Mouse (Mus musculus): ENCODE data around the gene Ifnar2. TPM values are rescaled to one million over a fixed set of nuclear protein-coding genes. Genes with fewer than 3 reads are reported as not detected.

The Ifnar2 gene
- polyA plus RNA-seq, 1 experiment from 2014 or later: 86.9 TPM

GRCm38 (mm10) chr16:91391421-91391820 lies 18.8 kb downstream of the Ifnar2 start, which contains the start of gene Gm21970:
Gm21970 (plus strand) TSS chr16:91391721.
- Histone ChIP-seq H3K4me3 (replicated peaks) (no peak within 1 kb of the TSS), H3K4me2 (no peak within 1 kb of the TSS), H3K27me3 (no peaks in the 10 kb centered on the region), H3K9me3 (replicated peaks) (no peaks in the 10 kb centered on the region), H3K36me3 (replicated peaks) (peaks cover 94% of the 10 kb centered on the region), H3K4me1 (replicated peaks) (peaks cover 27% of the 10 kb centered on the region), H3K9ac (no peak within 1 kb of the TSS), H3K27ac (replicated peaks) (no peak within 1 kb of the TSS)
- WGBS (ENCODE audit: insufficient replicate concordance): 87% methylated on average over 5 of the region's 5 CpGs
- ATAC-seq (ENCODE audit: insufficient read depth): no peak

DNA sequence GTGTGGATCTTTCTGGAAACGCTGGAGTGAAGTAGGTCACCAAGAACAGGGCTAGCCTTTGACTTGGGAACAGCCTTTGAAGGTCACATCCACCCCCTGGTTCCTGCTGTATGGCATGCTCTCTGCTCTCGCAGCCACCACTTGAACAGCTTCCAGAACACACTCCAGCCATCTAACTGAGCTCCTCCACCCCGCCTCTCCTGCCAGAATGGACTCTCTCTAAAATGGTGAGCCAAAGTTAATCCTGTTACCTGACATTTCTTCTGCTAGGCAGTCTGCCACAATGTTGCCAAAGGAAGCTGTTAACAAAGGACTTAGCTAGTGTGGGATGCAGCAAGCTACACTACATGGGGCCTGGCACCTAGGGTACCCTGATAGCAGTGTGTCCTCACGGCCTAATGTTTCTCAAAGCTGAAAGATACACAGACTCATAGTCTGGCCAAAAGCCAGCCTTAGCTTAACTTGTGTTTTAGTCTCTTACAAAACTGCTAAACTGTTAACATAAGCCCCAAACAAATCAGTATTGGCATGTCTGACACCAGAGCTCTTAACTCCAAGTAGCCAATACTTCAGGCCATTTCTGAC lies 22.3 kb downstream of the Ifnar2 start:
- whole genome bisulfite sequencing (ENCODE audit: insufficient replicate concordance): 71% methylated on average over 4 of the region's 4 CpGs
- H3K36me3 ChIP-seq (replicated peaks): peaks cover 86% of the 10 kb centered on the region
- no peak for ATAC-seq (ENCODE audit: insufficient read depth)

DNA sequence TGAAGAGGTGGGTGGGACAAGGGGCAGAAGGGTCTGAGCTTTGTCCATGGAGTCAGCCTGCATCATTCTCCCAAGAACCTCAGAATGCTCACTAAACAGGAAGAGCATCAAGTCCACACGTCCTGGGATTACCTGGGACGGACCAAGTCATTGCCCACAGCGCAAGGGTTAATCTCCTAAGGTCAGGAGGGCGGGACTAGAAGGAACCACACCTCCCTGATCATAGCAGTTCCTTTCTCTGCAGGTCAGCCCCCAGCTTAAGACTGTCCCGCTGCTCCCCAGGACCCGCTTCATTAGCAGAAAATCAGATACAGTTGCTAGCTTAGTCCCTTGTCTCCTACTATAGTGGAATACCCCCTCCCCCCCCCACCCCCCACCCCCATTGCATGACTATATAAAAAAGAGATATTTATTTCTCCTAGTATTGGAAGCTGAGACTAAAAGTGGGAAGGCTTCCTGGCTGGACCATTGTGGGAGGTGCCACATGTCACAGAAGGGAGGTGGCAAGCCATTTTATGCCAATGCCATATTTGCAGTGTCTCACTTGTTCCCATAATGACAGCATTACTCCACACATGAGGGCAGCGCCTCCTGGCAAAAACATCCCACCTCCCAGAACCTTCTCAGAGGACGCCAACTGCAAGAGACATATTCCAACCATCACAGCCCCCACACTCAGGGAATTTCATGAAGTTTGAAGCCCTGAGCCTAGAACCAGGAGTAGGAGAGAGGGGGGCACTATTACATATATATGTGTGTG lies 23.2 kb downstream of the Ifnar2 start:
- Histone ChIP-seq H3K4me1 (replicated peaks) (peaks cover 41% of the 10 kb centered on the region), H3K4me3 (replicated peaks) (no peak overlapping the region), H3K36me3 (replicated peaks) (peaks cover 87% of the 10 kb centered on the region), H3K4me2 (no peak overlapping the region), H3K27ac (replicated peaks) (peak overlapping the region; percentile 63), H3K27me3 (no peaks in the 10 kb centered on the region), H3K9ac (no peak overlapping the region), H3K9me3 (replicated peaks) (no peaks in the 10 kb centered on the region)
- 55% methylated on average over 8 of the region's 8 CpGs for WGBS (ENCODE audit: insufficient replicate concordance)
- peak; percentile 43 for ATAC-seq (ENCODE audit: insufficient read depth)

More for the DNA sequence above, 22.3 kb downstream of the Ifnar2 start:
- H3K27me3 ChIP-seq: no peaks in the 10 kb centered on the region
- H3K9me3 ChIP-seq (replicated peaks): no peaks in the 10 kb centered on the region
- H3K27ac ChIP-seq (replicated peaks): peak overlapping the region; percentile 63
- peaks cover 35% of the 10 kb centered on the region for H3K4me1 ChIP-seq (replicated peaks)
- no peak overlapping the region for H3K9ac ChIP-seq
- H3K4me3 ChIP-seq (replicated peaks): no peak overlapping the region
- H3K4me2 ChIP-seq: no peak overlapping the region

DNA sequence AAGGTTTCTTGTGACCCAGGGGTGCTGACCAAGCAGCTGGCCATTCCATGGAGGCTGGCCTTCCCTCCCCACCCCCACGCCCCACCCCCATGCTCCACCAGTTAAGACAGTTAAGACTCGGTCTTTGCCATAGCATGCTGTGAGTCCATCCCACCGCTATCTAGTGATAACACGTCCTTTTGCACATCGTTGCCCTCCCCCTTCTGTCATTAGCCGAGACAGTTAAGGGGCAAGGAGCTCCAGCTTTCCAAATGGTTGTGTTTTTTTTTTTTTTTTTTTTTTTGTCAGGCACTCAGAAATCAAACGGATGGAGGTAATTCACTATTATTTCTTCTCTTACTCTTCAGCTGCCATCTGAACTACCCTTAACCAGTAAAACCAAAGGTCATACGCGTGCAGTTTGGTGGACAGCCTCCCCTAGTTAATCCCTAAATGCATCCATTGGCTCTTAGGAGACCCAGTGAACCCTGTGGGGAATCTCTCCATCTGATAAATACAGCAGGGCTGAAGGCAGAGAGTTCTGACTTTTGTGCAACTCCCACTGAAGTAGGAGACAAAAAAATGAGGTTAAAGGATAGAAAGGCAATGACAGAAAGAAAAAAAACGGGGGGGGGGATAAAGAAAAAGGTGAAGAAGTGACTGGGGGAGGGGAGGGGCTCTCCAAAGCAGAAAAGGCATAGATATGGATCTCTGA lies 24.4 kb downstream of the Ifnar2 start:
- Histone ChIP-seq H3K9ac (0 out of 2 replicates have a peak overlapping the region, but pooled peaks have one; percentile 19), H3K27ac (replicated peaks) (peak overlapping the region; percentile 63), H3K4me2 (peak overlapping the region; percentile 40), H3K4me1 (replicated peaks) (peaks cover 47% of the 10 kb centered on the region), H3K9me3 (replicated peaks) (no peaks in the 10 kb centered on the region), H3K36me3 (replicated peaks) (peaks cover 91% of the 10 kb centered on the region), H3K4me3 (replicated peaks) (no peak overlapping the region), H3K27me3 (no peaks in the 10 kb centered on the region)
- peak; percentile 81 for ATAC-seq (ENCODE audit: insufficient read depth)
- 24% methylated on average over 10 of the region's 10 CpGs for WGBS (ENCODE audit: insufficient replicate concordance)

DNA sequence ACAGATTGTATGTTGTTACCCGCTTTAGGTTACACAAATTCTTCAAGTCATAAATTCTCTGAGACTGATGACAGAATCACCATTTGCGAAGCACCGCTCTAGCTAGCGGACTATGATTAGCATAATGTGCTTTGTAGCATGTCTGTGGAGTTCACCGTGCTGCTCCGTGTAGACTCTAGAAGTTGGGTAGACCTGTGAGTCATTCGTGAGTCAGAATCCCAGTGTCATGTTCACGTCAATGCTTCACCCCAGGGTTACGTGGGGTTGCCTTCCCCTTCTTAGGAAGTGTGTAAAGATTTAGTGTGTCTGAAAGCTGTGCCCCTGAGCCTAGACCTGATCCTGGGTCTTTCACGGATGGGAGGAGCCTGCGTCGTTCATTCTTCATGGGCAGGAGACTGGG lies 25.4 kb downstream of the Ifnar2 start:
- Histone ChIP-seq H3K9me3 (replicated peaks) (no peaks in the 10 kb centered on the region), H3K4me2 (no peak overlapping the region), H3K4me3 (replicated peaks) (no peak overlapping the region), H3K36me3 (replicated peaks) (peaks cover 89% of the 10 kb centered on the region), H3K27me3 (no peaks in the 10 kb centered on the region), H3K9ac (no peak overlapping the region), H3K27ac (replicated peaks) (peak overlapping the region; percentile 63), H3K4me1 (replicated peaks) (peaks cover 47% of the 10 kb centered on the region)
- WGBS (ENCODE audit: insufficient replicate concordance): 82% methylated on average over 12 of the region's 12 CpGs
- ATAC-seq (ENCODE audit: insufficient read depth): no peak

DNA sequence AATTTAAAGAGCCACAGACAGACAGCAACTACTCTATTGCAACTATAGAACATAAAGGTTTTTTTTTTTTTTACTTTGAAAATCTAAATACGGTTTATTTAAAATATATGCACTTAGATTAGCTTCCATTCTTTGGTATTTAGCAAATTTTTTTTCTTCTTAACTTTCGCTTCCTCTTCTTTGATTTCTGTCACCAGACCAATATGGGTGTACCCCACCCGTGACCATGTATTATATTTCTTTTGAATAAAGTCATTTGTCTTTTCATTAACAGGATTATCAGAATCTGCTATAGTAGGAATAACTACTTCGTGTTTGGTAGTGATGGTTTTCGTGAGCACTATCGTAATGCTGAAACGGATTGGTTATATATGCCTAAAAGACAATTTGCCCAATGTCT lies 26.4 kb downstream of the Ifnar2 start:
- Histone ChIP-seq H3K4me2 (no peak overlapping the region), H3K36me3 (replicated peaks) (peaks cover 88% of the 10 kb centered on the region), H3K4me3 (replicated peaks) (no peak overlapping the region), H3K9me3 (replicated peaks) (no peaks in the 10 kb centered on the region), H3K9ac (no peak overlapping the region), H3K27me3 (no peaks in the 10 kb centered on the region), H3K4me1 (replicated peaks) (peaks cover 47% of the 10 kb centered on the region), H3K27ac (replicated peaks) (peak overlapping the region; percentile 63; the same call in 1 of the 2 replicates)
- ATAC-seq (ENCODE audit: insufficient read depth): no peak
- 93% methylated on average over 7 of the region's 7 CpGs for WGBS (ENCODE audit: insufficient replicate concordance)

- Histone ChIP-seq H3K27me3 (no peaks in the 10 kb centered on the region), H3K4me3 (replicated peaks) (no peak overlapping the region), H3K9ac (no peak overlapping the region), H3K9me3 (replicated peaks) (no peaks in the 10 kb centered on the region), H3K4me2 (no peak overlapping the region), H3K4me1 (replicated peaks) (peaks cover 51% of the 10 kb centered on the region), H3K36me3 (replicated peaks) (peaks cover 77% of the 10 kb centered on the region), H3K27ac (replicated peaks) (no peak overlapping the region)
- no peak for ATAC-seq (ENCODE audit: insufficient read depth)
- WGBS (ENCODE audit: insufficient replicate concordance): 84% methylated on average over 6 of the region's 6 CpGs
Observed at GRCm38 (mm10) chr16:91401569-91402165, 29.1 kb downstream of the Ifnar2 start.

DNA sequence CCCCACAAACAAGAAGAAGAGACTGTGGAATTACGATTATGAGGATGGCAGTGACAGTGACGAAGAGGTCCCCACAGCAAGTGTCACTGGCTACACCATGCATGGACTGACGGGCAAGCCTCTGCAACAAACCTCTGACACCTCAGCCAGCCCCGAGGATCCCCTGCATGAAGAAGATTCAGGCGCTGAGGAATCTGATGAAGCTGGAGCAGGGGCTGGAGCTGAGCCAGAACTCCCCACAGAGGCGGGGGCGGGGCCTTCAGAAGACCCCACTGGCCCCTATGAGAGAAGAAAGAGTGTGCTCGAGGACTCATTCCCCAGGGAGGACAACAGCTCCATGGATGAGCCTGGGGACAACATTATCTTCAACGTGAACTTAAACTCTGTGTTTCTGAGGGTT lies 31.2 kb downstream of the Ifnar2 start:
- Histone ChIP-seq H3K4me1 (replicated peaks) (peaks cover 53% of the 10 kb centered on the region), H3K9ac (no peak overlapping the region), H3K27me3 (no peaks in the 10 kb centered on the region), H3K4me3 (replicated peaks) (no peak overlapping the region), H3K9me3 (replicated peaks) (no peaks in the 10 kb centered on the region), H3K36me3 (replicated peaks) (peaks cover 65% of the 10 kb centered on the region), H3K27ac (replicated peaks) (no peak overlapping the region), H3K4me2 (no peak overlapping the region)
- ATAC-seq (ENCODE audit: insufficient read depth): no peak
- 76% methylated on average over 9 of the region's 9 CpGs for WGBS (ENCODE audit: insufficient replicate concordance)

DNA sequence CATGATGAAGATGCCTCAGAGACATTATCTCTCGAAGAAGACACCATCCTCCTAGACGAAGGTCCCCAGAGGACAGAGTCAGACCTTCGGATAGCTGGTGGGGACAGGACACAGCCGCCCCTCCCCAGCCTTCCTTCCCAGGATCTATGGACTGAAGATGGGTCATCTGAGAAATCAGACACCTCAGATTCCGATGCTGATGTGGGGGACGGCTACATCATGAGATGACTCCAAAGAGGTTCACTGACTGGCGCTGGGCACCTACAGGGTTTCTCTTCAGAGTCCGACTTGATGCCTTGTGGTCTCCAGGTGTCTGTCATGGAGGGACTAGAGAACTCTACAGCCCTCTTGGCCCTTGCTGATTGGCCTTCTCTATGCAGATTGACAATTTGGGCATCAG lies 31.6 kb downstream of the Ifnar2 start:
- peaks cover 68% of the 10 kb centered on the region for H3K36me3 ChIP-seq (replicated peaks)
- H3K4me3 ChIP-seq (replicated peaks): no peak overlapping the region
- H3K9ac ChIP-seq: no peak overlapping the region
- 84% methylated on average over 8 of the region's 8 CpGs for WGBS (ENCODE audit: insufficient replicate concordance)
- H3K27ac ChIP-seq (replicated peaks): peak overlapping the region; percentile 39
- H3K4me2 ChIP-seq: no peak overlapping the region
- H3K27me3 ChIP-seq: no peaks in the 10 kb centered on the region
- ATAC-seq (ENCODE audit: insufficient read depth): no peak
- no peaks in the 10 kb centered on the region for H3K9me3 ChIP-seq (replicated peaks)
- peaks cover 57% of the 10 kb centered on the region for H3K4me1 ChIP-seq (replicated peaks)

- H3K27me3 ChIP-seq: no peaks in the 10 kb centered on the region
Observed at GRCm38 (mm10) chr16:91404828-91405577, 32.4 kb downstream of the Ifnar2 start.

More at GRCm38 (mm10) chr16:91404828-91405577, 32.4 kb downstream of the Ifnar2 start:
- Histone ChIP-seq H3K4me1 (replicated peaks) (peaks cover 62% of the 10 kb centered on the region), H3K27ac (replicated peaks) (peak overlapping the region; percentile 91), H3K9me3 (replicated peaks) (no peaks in the 10 kb centered on the region), H3K36me3 (replicated peaks) (peaks cover 62% of the 10 kb centered on the region), H3K4me3 (replicated peaks) (no peak overlapping the region; the same call in 1 of the 2 replicates), H3K9ac (no peak overlapping the region; the same call in 1 of the 2 replicates), H3K4me2 (peak overlapping the region; percentile 88; the same call in 1 of the 2 replicates)
- no peak for ATAC-seq (ENCODE audit: insufficient read depth)
- WGBS (ENCODE audit: insufficient replicate concordance): 68% methylated on average over 10 of the region's 10 CpGs

Measured in liver, embryonic 15.5 days (tissue).